Mouse (Mus musculus): ENCODE measurements around the gene Prkn. TPM values are rescaled to one million over a fixed set of nuclear protein-coding genes. Genes with fewer than 3 reads are reported as not detected.

The Prkn gene
- total RNA-seq, 2 experiments from 2014 or later: 0.85 to 1.9 TPM

GRCm38 (mm10) chr17:11235273-11235672 lies 395.1 kb downstream of the Prkn start:
- no peak for ATAC-seq (replicated peaks; ENCODE audit: low FRiP score, poor library complexity, severe bottlenecking)

GRCm38 (mm10) chr17:11245040-11245439 lies 404.9 kb downstream of the Prkn start:
- ATAC-seq (replicated peaks; ENCODE audit: low FRiP score, poor library complexity, severe bottlenecking): no peak

GRCm38 (mm10) chr17:11249216-11249615 lies 409.0 kb downstream of the Prkn start:
- no peak for ATAC-seq (replicated peaks; ENCODE audit: low FRiP score, poor library complexity, severe bottlenecking)

GRCm38 (mm10) chr17:11260663-11261062 lies 420.5 kb downstream of the Prkn start:
- ATAC-seq (replicated peaks; ENCODE audit: low FRiP score, poor library complexity, severe bottlenecking): no peak

GRCm38 (mm10) chr17:11261679-11262078 lies 421.5 kb downstream of the Prkn start:
- no peak for ATAC-seq (replicated peaks; ENCODE audit: low FRiP score, poor library complexity, severe bottlenecking)

- ATAC-seq (replicated peaks; ENCODE audit: low FRiP score, poor library complexity, severe bottlenecking): no peak
These were observed 427.8 kb downstream of the Prkn start for GRCm38 (mm10) chr17:11267951-11268350.

GRCm38 (mm10) chr17:11270179-11270578 lies 430.0 kb downstream of the Prkn start:
- no peak for ATAC-seq (replicated peaks; ENCODE audit: low FRiP score, poor library complexity, severe bottlenecking)

- no peak for ATAC-seq (replicated peaks; ENCODE audit: low FRiP score, poor library complexity, severe bottlenecking)
These were observed 431.7 kb downstream of the Prkn start for GRCm38 (mm10) chr17:11271876-11272275.

- no peak for ATAC-seq (replicated peaks; ENCODE audit: low FRiP score, poor library complexity, severe bottlenecking)
These were observed 444.1 kb downstream of the Prkn start for GRCm38 (mm10) chr17:11284246-11284645.

GRCm38 (mm10) chr17:11290183-11290582 lies 450.0 kb downstream of the Prkn start:
- ATAC-seq (replicated peaks; ENCODE audit: low FRiP score, poor library complexity, severe bottlenecking): no peak

GRCm38 (mm10) chr17:11303116-11303515 lies 462.9 kb downstream of the Prkn start:
- ATAC-seq (replicated peaks; ENCODE audit: low FRiP score, poor library complexity, severe bottlenecking): no peak

GRCm38 (mm10) chr17:11309843-11310242 lies 469.7 kb downstream of the Prkn start:
- no peak for ATAC-seq (replicated peaks; ENCODE audit: low FRiP score, poor library complexity, severe bottlenecking)

- no peak for ATAC-seq (replicated peaks; ENCODE audit: low FRiP score, poor library complexity, severe bottlenecking)
These were observed 474.0 kb downstream of the Prkn start for GRCm38 (mm10) chr17:11314163-11314562.

GRCm38 (mm10) chr17:11315675-11316074 lies 475.5 kb downstream of the Prkn start:
- ATAC-seq (replicated peaks; ENCODE audit: low FRiP score, poor library complexity, severe bottlenecking): no peak

- ATAC-seq (replicated peaks; ENCODE audit: low FRiP score, poor library complexity, severe bottlenecking): no peak
These were observed 478.8 kb downstream of the Prkn start for GRCm38 (mm10) chr17:11318946-11319345.

- ATAC-seq (replicated peaks; ENCODE audit: low FRiP score, poor library complexity, severe bottlenecking): no peak
These were observed 479.6 kb downstream of the Prkn start for GRCm38 (mm10) chr17:11319666-11320360.

- ATAC-seq (replicated peaks; ENCODE audit: low FRiP score, poor library complexity, severe bottlenecking): no peak
These were observed 491.9 kb downstream of the Prkn start for GRCm38 (mm10) chr17:11332081-11332480.

GRCm38 (mm10) chr17:11333741-11334140 lies 493.6 kb downstream of the Prkn start:
- no peak for ATAC-seq (replicated peaks; ENCODE audit: low FRiP score, poor library complexity, severe bottlenecking)

GRCm38 (mm10) chr17:11336156-11336555 lies 496.0 kb downstream of the Prkn start:
- ATAC-seq (replicated peaks; ENCODE audit: low FRiP score, poor library complexity, severe bottlenecking): no peak

GRCm38 (mm10) chr17:11340368-11340767 lies 500.2 kb downstream of the Prkn start:
- ATAC-seq (replicated peaks; ENCODE audit: low FRiP score, poor library complexity, severe bottlenecking): no peak

- ATAC-seq (replicated peaks; ENCODE audit: low FRiP score, poor library complexity, severe bottlenecking): no peak
These were observed 506.1 kb downstream of the Prkn start for GRCm38 (mm10) chr17:11346310-11346709.
